Mouse (Mus musculus) thymus, postnatal 10 days (tissue): ENCODE data around the gene Gm10696.
"Not testable (repeated sequence)": the region's sequence is repeated elsewhere in the genome, so short reads cannot be mapped to it uniquely, and the experiment has no call there.

ENCODE experiments used
- DNase-seq, 2 experiments: peaks; one replicate each; pipeline ENCODE4 v3.0.0; 2021; ENCODE audit warnings: low spot score in 2 of 2

Gene Gm10696

DNA sequence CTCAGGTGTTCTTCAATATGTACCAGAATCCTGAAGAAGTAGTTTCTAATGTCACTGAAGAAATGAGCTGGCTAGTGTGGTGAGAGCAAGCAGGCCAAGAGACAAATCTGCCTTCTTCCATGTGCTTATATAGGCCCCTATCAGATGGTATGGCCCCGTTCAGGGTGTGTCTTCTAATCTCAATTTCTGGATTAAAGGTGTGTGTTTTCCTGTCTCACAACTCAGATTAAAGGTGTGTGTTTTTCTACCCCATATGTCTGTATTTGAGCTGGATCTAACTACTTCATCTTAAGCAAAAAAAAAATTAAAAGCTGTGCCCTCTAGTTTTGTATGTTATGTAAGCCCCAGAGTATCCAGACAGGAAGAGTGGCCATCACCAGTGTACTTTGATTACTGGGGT, at the start of gene Gm10696:
Gene Gm10696, minus strand, starts transcription at position 101 of the 400 bp plus-strand sequence.
- not testable (repeated sequence) for DNase-seq

DNA sequence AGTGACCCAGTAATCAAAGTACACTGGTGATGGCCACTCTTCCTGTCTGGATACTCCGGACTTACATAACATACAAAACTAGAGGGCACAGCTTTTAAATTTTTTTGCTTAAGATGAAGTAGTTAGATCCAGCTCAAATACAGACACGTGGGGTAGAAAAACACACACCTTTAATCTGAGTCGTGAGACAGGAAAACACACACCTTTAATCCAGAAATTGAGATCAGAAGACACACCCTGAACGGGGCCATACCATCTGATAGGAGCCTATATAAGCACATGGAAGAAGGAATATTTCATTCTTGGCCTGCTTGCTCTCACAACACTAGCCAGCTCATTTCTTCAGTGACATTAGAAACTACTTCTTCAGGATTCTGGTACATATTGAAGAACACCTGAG, 18.4 kb upstream of the Gm10696 start, which contains the start of gene Gm5286:
Gene Gm5286, plus strand, starts transcription at position 301 of the 400 bp plus-strand sequence.
- not testable (repeated sequence) for DNase-seq

DNA sequence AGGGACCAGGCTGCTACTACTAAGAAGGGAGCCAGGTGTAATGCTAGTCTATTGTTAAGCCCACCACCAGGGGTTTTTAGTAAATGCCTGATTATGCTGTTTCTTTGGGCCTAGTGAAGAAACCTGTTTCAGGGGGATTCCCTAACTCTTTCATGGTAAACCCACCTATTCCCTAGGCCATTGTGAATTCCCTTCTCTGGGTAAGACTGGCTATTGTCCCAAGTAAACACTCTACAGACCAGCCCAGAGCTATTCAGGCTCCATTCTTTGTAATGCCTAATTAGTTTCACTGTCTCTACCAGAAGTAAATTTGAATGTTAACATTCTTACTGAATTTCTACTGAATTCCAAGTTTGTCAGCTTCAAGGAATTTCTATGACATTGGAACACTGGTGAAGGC, 10.6 kb downstream of the Gm10696 start:
- not testable (repeated sequence) for DNase-seq
